Mouse (Mus musculus): ENCODE results near the gene Racgap1.

The Racgap1 gene

DNA sequence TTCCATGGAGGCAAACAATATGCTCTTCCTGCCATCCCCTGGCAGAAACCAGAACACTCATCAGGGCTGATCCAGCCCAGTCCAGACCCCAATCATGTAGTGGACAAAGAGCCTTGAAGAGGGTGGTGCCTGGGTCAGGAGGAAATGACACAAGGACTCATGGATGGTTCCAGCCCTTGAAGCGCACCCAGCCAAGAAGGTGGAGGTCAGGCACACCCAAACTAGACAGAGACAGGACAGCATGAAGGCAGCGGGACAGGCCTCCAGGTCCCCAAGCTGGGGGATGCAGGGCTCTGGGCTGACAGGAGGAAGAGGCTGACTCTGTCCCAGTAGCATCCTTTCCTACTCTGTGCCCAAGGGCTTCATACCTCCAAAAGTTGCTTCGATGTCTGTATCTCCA, 64.9 kb downstream of the Racgap1 start:
- DNase-seq, result no peak

DNA sequence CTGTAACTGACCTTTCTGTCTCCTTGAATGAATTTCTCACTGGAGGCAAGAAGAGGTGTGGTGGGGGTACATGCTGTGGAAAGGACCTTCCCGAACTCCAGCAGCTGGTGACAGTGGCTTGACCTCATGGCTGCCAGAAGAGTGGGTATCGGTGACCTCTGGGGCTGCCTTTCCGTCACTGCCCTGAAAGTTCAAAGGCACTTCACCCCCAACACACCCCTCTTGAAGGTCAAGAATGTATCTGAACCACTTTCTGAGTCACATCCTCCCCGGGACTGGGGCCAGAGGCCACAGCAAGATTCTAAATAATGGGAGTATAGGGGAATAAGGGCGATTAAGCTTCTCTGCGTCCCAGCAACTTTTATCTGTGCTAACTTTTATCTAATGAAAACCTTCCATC, 65.7 kb downstream of the Racgap1 start:
- no peak for DNase-seq

DNA sequence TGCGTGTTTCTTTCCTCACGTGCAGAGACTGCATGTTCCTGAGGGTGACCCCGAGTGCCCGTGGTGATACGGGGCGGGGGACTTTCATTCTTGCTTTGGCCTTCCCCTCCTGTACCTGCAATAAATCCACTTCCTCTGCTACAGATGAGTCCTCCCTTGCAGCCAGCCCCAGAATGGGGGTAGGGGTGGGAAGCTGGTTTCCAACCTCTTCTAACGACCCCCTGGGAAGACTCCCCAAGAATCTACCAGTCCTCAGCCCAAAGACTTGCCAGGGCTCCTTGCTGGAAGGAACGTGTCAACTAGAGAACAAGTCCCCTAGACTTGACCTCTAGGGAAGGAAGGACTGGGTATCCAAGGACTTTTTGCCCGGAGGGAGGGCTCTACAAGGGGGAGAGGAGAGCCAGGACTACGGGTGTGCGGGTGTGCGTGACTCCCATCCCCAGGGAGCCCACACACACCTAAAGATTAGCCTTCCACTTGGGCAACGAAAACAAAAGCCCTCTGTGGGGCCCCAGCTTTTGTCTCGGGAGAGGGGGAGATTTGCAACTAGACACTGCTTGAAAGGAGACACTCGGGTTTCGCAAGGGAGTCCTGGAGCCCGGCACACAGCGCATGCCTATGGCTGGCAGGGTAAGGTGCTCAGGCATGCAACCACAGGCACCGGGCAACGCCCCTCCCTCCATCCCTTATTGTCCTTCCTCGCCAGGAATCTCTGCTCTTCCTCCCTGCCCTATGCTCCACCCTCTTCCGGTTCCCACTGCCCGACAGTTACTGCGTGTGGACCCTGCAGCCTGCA, 66.9 kb downstream of the Racgap1 start:
- no peak for DNase-seq

DNA sequence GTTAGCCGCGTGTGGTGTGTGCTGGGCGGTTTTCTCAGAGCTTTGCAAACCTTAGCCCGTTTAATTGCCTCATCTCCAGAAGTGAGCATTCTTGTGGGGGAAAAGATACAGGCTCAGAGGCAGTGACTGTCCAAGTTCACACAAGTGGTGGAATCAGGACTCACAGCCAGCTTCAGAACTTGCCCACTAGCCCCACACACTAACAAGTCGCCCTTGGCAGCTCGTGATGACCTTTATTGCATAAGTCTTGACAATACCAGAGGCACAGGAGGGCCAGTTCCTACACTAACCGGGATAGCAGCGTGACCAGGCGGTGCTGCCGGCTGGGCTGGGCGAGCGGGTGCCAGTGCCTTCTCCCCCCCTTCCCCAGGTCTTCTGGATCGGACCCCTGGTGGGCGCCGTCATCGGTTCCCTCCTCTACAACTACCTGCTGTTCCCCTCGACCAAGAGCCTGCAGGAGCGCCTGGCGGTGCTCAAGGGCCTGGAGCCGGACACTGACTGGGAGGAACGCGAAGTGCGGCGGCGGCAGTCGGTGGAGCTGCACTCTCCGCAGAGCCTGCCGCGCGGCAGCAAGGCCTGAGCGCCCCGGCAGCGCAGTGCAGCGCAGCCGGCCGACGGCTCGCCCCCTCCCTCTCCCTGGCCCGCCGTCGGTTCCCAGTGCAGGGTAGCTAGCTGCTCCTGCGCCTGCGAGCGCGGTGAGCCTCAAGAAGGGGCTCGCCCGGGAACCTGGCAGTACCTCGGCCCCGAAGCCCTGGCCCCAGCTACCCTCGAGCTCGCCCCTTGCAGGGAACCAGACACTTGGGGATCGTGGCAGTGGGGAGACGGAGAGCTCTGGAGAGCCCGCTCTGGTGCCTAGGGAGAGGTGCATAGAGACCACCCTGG, 67.8 kb downstream of the Racgap1 start:
- no peak for DNase-seq

DNA sequence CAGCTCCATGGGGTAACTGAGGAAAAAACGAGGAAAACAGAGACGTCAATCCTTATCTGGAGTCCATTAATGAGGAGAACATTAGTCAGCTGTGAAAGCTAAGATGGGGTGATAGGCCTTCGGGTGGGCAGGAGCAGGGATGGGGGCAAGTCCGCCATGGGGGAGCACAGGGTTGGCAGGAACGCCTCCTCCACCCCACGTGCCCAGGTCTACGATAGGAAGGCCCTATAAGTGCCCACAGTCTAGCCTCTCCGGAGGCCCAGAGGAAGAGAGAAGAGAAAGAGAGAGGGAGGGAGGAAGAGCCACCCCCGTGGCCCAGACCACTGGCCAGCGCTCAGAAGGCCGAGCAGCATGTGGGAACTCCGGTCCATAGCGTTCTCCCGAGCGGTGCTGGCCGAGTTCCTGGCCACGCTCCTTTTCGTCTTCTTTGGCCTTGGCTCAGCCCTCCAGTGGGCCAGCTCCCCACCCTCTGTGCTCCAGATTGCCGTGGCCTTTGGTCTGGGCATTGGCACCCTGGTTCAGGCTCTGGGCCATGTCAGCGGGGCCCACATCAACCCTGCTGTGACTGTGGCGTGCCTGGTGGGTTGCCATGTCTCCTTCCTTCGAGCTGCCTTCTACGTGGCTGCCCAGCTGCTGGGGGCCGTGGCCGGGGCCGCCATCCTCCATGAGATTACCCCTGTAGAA, 72.5 kb downstream of the Racgap1 start, which contains the start of gene Aqp2:
Gene Aqp2 (plus strand): TSS at position 254 of the 684 bp plus-strand sequence.
- DNase-seq, result no peak

Data from spleen, adult 18-20 months (tissue).